Mouse (Mus musculus): ENCODE measurements at regions not wholly inside any gene's neighbourhood (a gene's known extent, or its start where the extent isn't known, plus 50 kb on each side); places are given as distances from the start of the nearest gene placed in this dataset.
"Not testable (repeated sequence)": the region's sequence is repeated elsewhere in the genome, so short reads cannot be mapped to it uniquely, and the experiment has no call there.

GRCm38 (mm10) chr16:49409235-49409634 lies 289.8 kb upstream of the Ift57 start:
- DNase-seq (ENCODE audit: low spot score), result no peak

GRCm38 (mm10) chr16:49430296-49430695 lies 268.7 kb upstream of the Ift57 start:
- no peak for DNase-seq (ENCODE audit: low spot score)

- no peak for DNase-seq (ENCODE audit: low spot score)
Observed at GRCm38 (mm10) chr16:49431902-49432301, 267.1 kb upstream of the Ift57 start.

- DNase-seq (ENCODE audit: low spot score), result no peak
Observed at GRCm38 (mm10) chr16:49441225-49441624, 257.8 kb upstream of the Ift57 start.

GRCm38 (mm10) chr16:49447356-49447755 lies 251.7 kb upstream of the Ift57 start:
- not testable (repeated sequence) for DNase-seq (ENCODE audit: low spot score)

GRCm38 (mm10) chr16:49493881-49494280 lies 205.2 kb upstream of the Ift57 start:
- no peak for DNase-seq (ENCODE audit: low spot score)

- DNase-seq (ENCODE audit: low spot score), result no peak
Observed at GRCm38 (mm10) chr16:49497521-49498010, 201.5 kb upstream of the Ift57 start.

- peak; percentile 18 for DNase-seq (ENCODE audit: low spot score)
Observed at GRCm38 (mm10) chr16:49500818-49501217, 198.2 kb upstream of the Ift57 start.

- DNase-seq (ENCODE audit: low spot score), result no peak
Observed at GRCm38 (mm10) chr16:49503897-49504413, 195.1 kb upstream of the Ift57 start.

- DNase-seq (ENCODE audit: low spot score), result no peak
Observed at GRCm38 (mm10) chr16:49504669-49505068, 194.4 kb upstream of the Ift57 start.

- DNase-seq (ENCODE audit: low spot score), result no peak
Observed at GRCm38 (mm10) chr16:49505271-49505670, 193.8 kb upstream of the Ift57 start.

GRCm38 (mm10) chr16:49518844-49519243 lies 180.2 kb upstream of the Ift57 start:
- DNase-seq (ENCODE audit: low spot score), result no peak

- DNase-seq (ENCODE audit: low spot score), result no peak
Observed at GRCm38 (mm10) chr16:49520411-49520810, 178.6 kb upstream of the Ift57 start.

- no peak for DNase-seq (ENCODE audit: low spot score)
Observed at GRCm38 (mm10) chr16:49521685-49522084, 177.3 kb upstream of the Ift57 start.

GRCm38 (mm10) chr16:49522576-49522975 lies 176.5 kb upstream of the Ift57 start:
- no peak for DNase-seq (ENCODE audit: low spot score)

- not testable (repeated sequence) for DNase-seq (ENCODE audit: low spot score)
Observed at GRCm38 (mm10) chr16:49528618-49529017, 170.4 kb upstream of the Ift57 start.

GRCm38 (mm10) chr16:49529060-49529459 lies 170.0 kb upstream of the Ift57 start:
- no peak for DNase-seq (ENCODE audit: low spot score)

GRCm38 (mm10) chr16:49530051-49530450 lies 169.0 kb upstream of the Ift57 start:
- DNase-seq (ENCODE audit: low spot score), result no peak

- no peak for DNase-seq (ENCODE audit: low spot score)
Observed at GRCm38 (mm10) chr16:49532071-49532686, 166.9 kb upstream of the Ift57 start.

- DNase-seq (ENCODE audit: low spot score), result no peak
Observed at GRCm38 (mm10) chr16:49533498-49533998, 165.5 kb upstream of the Ift57 start.

GRCm38 (mm10) chr16:49550231-49550630 lies 148.8 kb upstream of the Ift57 start:
- DNase-seq (ENCODE audit: low spot score), result no peak

- DNase-seq (ENCODE audit: low spot score), result no peak
Observed at GRCm38 (mm10) chr16:49570031-49570430, 129.0 kb upstream of the Ift57 start.

- DNase-seq (ENCODE audit: low spot score), result no peak
Observed at GRCm38 (mm10) chr16:49572485-49573170, 126.4 kb upstream of the Ift57 start.
